Mouse (Mus musculus): Measurements from ENCODE around the gene Ginm1. TPM values are rescaled to one million over a fixed set of nuclear protein-coding genes. Genes with fewer than 3 reads are reported as not detected.

Ginm1 gene
- 100 to 1,000 TPM; 111 to 119 TPM for total RNA-seq (2021)

GRCm38 (mm10) chr10:7792751-7793385 lies at the start of gene Ginm1, which contains the start of gene Ppil4:
Ginm1 (minus strand) TSS chr10:7792824.
Ppil4 (plus strand) TSS chr10:7792891.
- intact Hi-C loops (cut with DNase I) = loop anchor here (1.0 to 5.0 kb wide), 2 partner anchors 12 to 164 kb away; partner anchors contain the start of gene Tab2
- peak; percentile 92 to 93 for DNase-seq

GRCm38 (mm10) chr10:7841571-7842080 lies 49.0 kb upstream of the Ginm1 start:
- peak; percentile 76 to 78 for DNase-seq
- intact Hi-C loops (cut with DNase I) = no loop called here

- no peak for DNase-seq
- intact Hi-C loops (cut with DNase I) = no loop called here
Measured at GRCm38 (mm10) chr10:7840785-7841184, 48.2 kb upstream of the Ginm1 start.

- DNase-seq = no peak
Measured at GRCm38 (mm10) chr10:7840353-7840733, 47.7 kb upstream of the Ginm1 start.

GRCm38 (mm10) chr10:7839551-7840352 lies 47.1 kb upstream of the Ginm1 start:
- peak in 1 of 2 experiments; percentile 33 for DNase-seq
- intact Hi-C loops (cut with DNase I) = no loop called here

More at GRCm38 (mm10) chr10:7840353-7840733, 47.7 kb upstream of the Ginm1 start:
- intact Hi-C loops (cut with DNase I) = no loop called here

- DNase-seq = no peak
- intact Hi-C loops (cut with DNase I) = no loop called here
Measured at GRCm38 (mm10) chr10:7838874-7839421, 46.3 kb upstream of the Ginm1 start.

GRCm38 (mm10) chr10:7838036-7838435 lies 45.4 kb upstream of the Ginm1 start:
- intact Hi-C loops (cut with DNase I) = no loop called here
- DNase-seq = no peak

GRCm38 (mm10) chr10:7837446-7837845 lies 44.8 kb upstream of the Ginm1 start:
- intact Hi-C loops (cut with DNase I) = no loop called here
- DNase-seq = no peak

GRCm38 (mm10) chr10:7836902-7837301 lies 44.3 kb upstream of the Ginm1 start:
- intact Hi-C loops (cut with DNase I) = no loop called here
- DNase-seq = no peak

- DNase-seq = no peak
- intact Hi-C loops (cut with DNase I) = no loop called here
Measured at GRCm38 (mm10) chr10:7834671-7835225, 42.1 kb upstream of the Ginm1 start.

GRCm38 (mm10) chr10:7833377-7834165 lies 40.9 kb upstream of the Ginm1 start:
- DNase-seq = no peak
- intact Hi-C loops (cut with DNase I) = no loop called here

GRCm38 (mm10) chr10:7832171-7832676 lies 39.6 kb upstream of the Ginm1 start, which contains the start of gene Zc3h12d:
Zc3h12d (plus strand) TSS chr10:7832470.
- peak; percentile 30 to 44 for DNase-seq
- intact Hi-C loops (cut with DNase I) = no loop called here

- intact Hi-C loops (cut with DNase I) = no loop called here
- DNase-seq = no peak
Measured at GRCm38 (mm10) chr10:7826106-7826505, 33.5 kb upstream of the Ginm1 start.

- intact Hi-C loops (cut with DNase I) = no loop called here
- DNase-seq = no peak
Measured at GRCm38 (mm10) chr10:7825281-7825665, 32.6 kb upstream of the Ginm1 start.

GRCm38 (mm10) chr10:7824663-7825280 lies 32.1 kb upstream of the Ginm1 start:
- no peak for DNase-seq
- intact Hi-C loops (cut with DNase I) = no loop called here

- intact Hi-C loops (cut with DNase I) = no loop called here
Measured at GRCm38 (mm10) chr10:7821981-7822380, 29.4 kb upstream of the Ginm1 start.

GRCm38 (mm10) chr10:7820171-7820570 lies 27.5 kb upstream of the Ginm1 start:
- intact Hi-C loops (cut with DNase I) = no loop called here
- DNase-seq = no peak

More at GRCm38 (mm10) chr10:7821981-7822380, 29.4 kb upstream of the Ginm1 start:
- DNase-seq = no peak

- DNase-seq = no peak
- intact Hi-C loops (cut with DNase I) = no loop called here
Measured at GRCm38 (mm10) chr10:7819603-7820002, 27.0 kb upstream of the Ginm1 start.

GRCm38 (mm10) chr10:7819156-7819555 lies 26.5 kb upstream of the Ginm1 start:
- intact Hi-C loops (cut with DNase I) = no loop called here

More at GRCm38 (mm10) chr10:7819156-7819555, 26.5 kb upstream of the Ginm1 start:
- DNase-seq = no peak
